ENCODE assay signal across 21 mouse cellular contexts in genomic region chr4:57103830-57104229, GRCm38 (mm10). TPM values are rescaled to one million over a fixed set of nuclear protein-coding genes. Genes with fewer than 3 reads are reported as not detected.
DNase-seq lines count a peak whose midpoint lies in the region; ATAC-seq lines count a peak whose summit lies in the region.
"Had no signal": no experiment of that assay in that cellular context is flagged by ENCODE, and none has a peak within 500 bp of the region (broad histone marks: within the 10 kb centered on the region; RNA-seq: fewer than 3 reads in every experiment).

No protein-coding gene starts in this region.

- H3K9ac ChIP-seq in embryonic facial prominence, embryonic 14.5 days (ENCODE audit: low read depth, low read length) = no peak overlapping the region
- H3K9ac ChIP-seq: embryonic facial prominence, embryonic 15.5 days; heart, embryonic 12.5 days; liver, embryonic 12.5 days; lung, embryonic 14.5 days; neural tube, embryonic 13.5 days had no signal

- no peak overlapping the region for H3K27ac ChIP-seq in embryonic facial prominence, embryonic 14.5 days (replicated peaks; ENCODE audit: low read depth, low read length)
- no peak overlapping the region for H3K27ac ChIP-seq in embryonic facial prominence, embryonic 10.5 days (replicated peaks)
- H3K27ac ChIP-seq: embryonic facial prominence, embryonic 15.5 days; forebrain, embryonic 10.5 days; liver, embryonic 12.5 days; macrophage; neural tube, embryonic 13.5 days had no signal

- H3K27me3 ChIP-seq in embryonic facial prominence, embryonic 14.5 days (replicated peaks; ENCODE audit: control insufficient read depth, insufficient read depth, low read length) = no peaks in the 10 kb centered on the region
- H3K27me3 ChIP-seq in embryonic facial prominence, embryonic 10.5 days (replicated peaks; ENCODE audit: low read depth, poor library complexity, severe bottlenecking) = no peaks in the 10 kb centered on the region
- H3K27me3 ChIP-seq: embryonic facial prominence, embryonic 15.5 days; heart, embryonic 12.5 days; liver, embryonic 12.5 days; neural tube, embryonic 13.5 days had no signal

- no peaks in the 10 kb centered on the region for H3K4me1 ChIP-seq in embryonic facial prominence, embryonic 14.5 days (ENCODE audit: control insufficient read depth, insufficient read depth, low read length)
- no peaks in the 10 kb centered on the region for H3K4me1 ChIP-seq in embryonic facial prominence, embryonic 10.5 days
- H3K4me1 ChIP-seq: embryonic facial prominence, embryonic 15.5 days; heart, embryonic 12.5 days; neural tube, embryonic 13.5 days had no signal

- no peaks in the 10 kb centered on the region for H3K36me3 ChIP-seq in embryonic facial prominence, embryonic 14.5 days (ENCODE audit: control insufficient read depth, insufficient read depth, low read length)
- H3K36me3 ChIP-seq in embryonic facial prominence, embryonic 10.5 days (replicated peaks) = no peaks in the 10 kb centered on the region
- H3K36me3 ChIP-seq: embryonic facial prominence, embryonic 15.5 days; forebrain, embryonic 10.5 days; heart, embryonic 12.5 days; liver, embryonic 12.5 days; neural tube, embryonic 13.5 days had no signal

- no peaks in the 10 kb centered on the region for H3K9me3 ChIP-seq in embryonic facial prominence, embryonic 14.5 days (ENCODE audit: control insufficient read depth, low read length)
- H3K9me3 ChIP-seq in embryonic facial prominence, embryonic 10.5 days = no peaks in the 10 kb centered on the region
- H3K9me3 ChIP-seq: embryonic facial prominence, embryonic 15.5 days; forebrain, embryonic 10.5 days; liver, embryonic 12.5 days; neural tube, embryonic 13.5 days had no signal

- 0 out of 2 replicates have a peak, but pooled peaks have one; percentile 41 for ATAC-seq in embryonic facial prominence, embryonic 14.5 days (ENCODE audit: low read depth)
- ATAC-seq in granulocyte monocyte progenitor cell, adult 5-6 weeks (replicated peaks; ENCODE audit: poor library complexity, severe bottlenecking) = peak; percentile 98
- ATAC-seq: liver, embryonic 12.5 days; midbrain, embryonic 16.5 days had no signal

- H3K4me3 ChIP-seq in embryonic facial prominence, embryonic 14.5 days (ENCODE audit: low read depth, low read length) = no peak overlapping the region
- no peak overlapping the region for H3K4me3 ChIP-seq in embryonic facial prominence, embryonic 10.5 days
- H3K4me3 ChIP-seq: embryonic facial prominence, embryonic 15.5 days; forebrain, embryonic 10.5 days; heart, embryonic 12.5 days; liver, embryonic 12.5 days; neural tube, embryonic 13.5 days had no signal

- H3K4me2 ChIP-seq in embryonic facial prominence, embryonic 14.5 days (ENCODE audit: low read depth, low read length) = no peak overlapping the region
- H3K4me2 ChIP-seq: embryonic facial prominence, embryonic 15.5 days; heart, embryonic 12.5 days; liver, embryonic 12.5 days; lung, embryonic 14.5 days; neural tube, embryonic 13.5 days had no signal

- 59% methylated on average over 5 of the region's 5 CpGs for WGBS in embryonic facial prominence, embryonic 14.5 days
- WGBS in embryonic facial prominence, embryonic 10.5 days = 57% methylated on average over 5 of the region's 5 CpGs

- peak; percentile 31 for DNase-seq in embryonic facial prominence, embryonic 14.5 days (ENCODE audit: low spot score)
- no peak for DNase-seq in embryonic facial prominence, embryonic 10.5 days (ENCODE audit: low spot score)
- peak; percentile 16 for DNase-seq in A20 (ENCODE audit: low read depth, low spot score)
- DNase-seq in natural killer cell, adult 2 months (ENCODE audit: low spot score in 2 of 2) = peak; percentile 2 to 27
- no peak for DNase-seq in adrenal gland, postnatal 36 days
- DNase-seq in MN1 (ENCODE audit: low spot score) = no peak
- no peak for DNase-seq in heart, adult 9 months (ENCODE audit: low spot score in 2 of 2)
- DNase-seq: cerebellum, adult 18-20 months; kidney, adult 8-10 months; kidney, postnatal 4 days; lung, embryonic 14.5 days; right cerebral cortex, postnatal 4 days; thymus, postnatal 4 days had no signal

RNA-seq across cellular contexts. Expression of gene Epb41l4b, which starts 39.4 kb away (rescaled TPM):
- polyA plus RNA-seq in embryonic facial prominence, embryonic 14.5 days (2014; fragmentation: Nextera tagmentation; extraction: Ambion mirVana) = 4.8 and 5.2 TPM in 2 replicates
- 1.2 and 1.4 TPM in 2 replicates for polyA plus RNA-seq in embryonic facial prominence, embryonic 10.5 days (2016; fragmentation: Nextera tagmentation; extraction: Ambion mirVana)
- 4.5 and 12.7 TPM in 2 replicates for total RNA-seq in granulocyte monocyte progenitor cell, adult 5-6 weeks (2014; fragmentation: Nextera tagmentation)
- total RNA-seq in granulocyte monocyte progenitor cell, adult 5-6 weeks (2017) = 1.8 and 2.5 TPM in 2 replicates
- 1 to 10 TPM; 1.7 to 2.1 TPM for total RNA-seq in adrenal gland, postnatal 36 days (2021)
- polyA plus RNA-seq: macrophage had no signal

Comparison
In these comparisons a context has a peak if more than half of its experiments do, and no peak if none do; other contexts are left out.
1. DNase-seq: peak in embryonic facial prominence, embryonic 14.5 days (single experiment), A20 (single experiment) and natural killer cell, adult 2 months (2 of 2); none in embryonic facial prominence, embryonic 10.5 days (single experiment), adrenal gland, postnatal 36 days (0 of 2), MN1 (single experiment) and heart, adult 9 months (0 of 2).